ENCODE assay signal across 8 mouse cellular contexts in the genomic region with DNA sequence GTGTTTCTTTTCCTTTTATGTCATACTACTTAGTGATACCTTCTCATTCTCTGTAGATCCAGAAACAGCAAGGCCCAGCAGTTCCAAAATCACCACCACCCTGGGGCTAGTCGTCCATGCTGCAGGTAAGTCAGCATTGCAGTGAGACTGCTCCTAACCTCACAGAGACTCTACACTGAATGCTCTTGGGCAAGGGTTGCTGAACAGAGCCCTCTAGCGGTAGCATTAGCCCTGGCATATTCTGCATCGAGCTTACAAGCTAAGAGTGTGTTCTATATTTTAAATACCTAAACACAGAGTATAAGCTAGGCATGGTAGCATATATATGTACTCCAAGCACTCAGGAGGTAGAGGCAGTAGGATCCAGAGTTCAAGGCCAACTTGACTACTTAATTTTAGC. TPM values are rescaled to one million over a fixed set of nuclear protein-coding genes. Genes with fewer than 3 reads are reported as not detected.
DNase-seq lines count a peak whose midpoint lies in the region.

No protein-coding gene starts in this region.

- DNase-seq in gastrocnemius, adult 18-20 months (ENCODE audit: low spot score) = peak; percentile 48
- DNase-seq in gastrocnemius, postnatal 25 days = no peak
- peak; percentile 14 to 39 for DNase-seq in CD8-positive naive resting alpha-beta T cell, adult 2 months (ENCODE audit: low read depth in 2 of 2, low spot score in 2 of 2)
- peak; percentile 48 for DNase-seq in c-Kit-positive CD71-negative TER-119-negative erythroid progenitor cells, embryonic 14.5 days (ENCODE audit: low read depth)
- DNase-seq in frontal cortex, postnatal 25 days (ENCODE audit: low spot score in 2 of 2) = peak; percentile 31 to 49
- DNase-seq in layer of hippocampus, adult 9-10 months (ENCODE audit: low spot score) = peak; percentile 38
- peak; percentile 74 for DNase-seq in lung, postnatal 10 days
- DNase-seq in spleen, postnatal 4 days (ENCODE audit: low spot score in 2 of 2) = peak; percentile 25 to 70

RNA-seq across cellular contexts. Expression of a gene that starts 19.2 kb away (rescaled TPM):
- total RNA-seq in gastrocnemius, adult 18-20 months (2021) = under 1 TPM; 0.46 to 0.66 TPM
- total RNA-seq in gastrocnemius, postnatal 25 days (2021) = not detected

RNA-seq across cellular contexts. Expression of a gene that starts 29.0 kb away (rescaled TPM):
- total RNA-seq in gastrocnemius, adult 18-20 months (2021) = 10 to 100 TPM; 14.7 to 18.2 TPM
- 10 to 100 TPM; 15.3 to 20.4 TPM for total RNA-seq in gastrocnemius, postnatal 25 days (2021)

RNA-seq across cellular contexts. Expression of a gene that starts 29.5 kb away (rescaled TPM):
- total RNA-seq in gastrocnemius, adult 18-20 months (2021) = 1 to 10 TPM; 6.9 to 8.3 TPM
- total RNA-seq in gastrocnemius, postnatal 25 days (2021) = 1 to 10 TPM; 7.6 to 8.5 TPM
